Comparison of ENCODE assay signal across 8 mouse cellular contexts in genomic region chr5:35582445-35583220, GRCm38 (mm10). TPM values are rescaled to one million over a fixed set of nuclear protein-coding genes. Genes with fewer than 3 reads are reported as not detected.
DNase-seq lines count a peak whose midpoint lies in the region; ATAC-seq and TF ChIP-seq lines count a peak whose summit lies in the region.

Gene Acox3, plus strand, starts transcription at chr5:35583040.

- H3K9ac ChIP-seq in kidney, embryonic 15.5 days, result peak within 1 kb of the TSS; percentile 58

- H3K4me3 ChIP-seq in bone marrow macrophage, adult 2 months (ENCODE audit: insufficient read depth, low read length), result peak within 1 kb of the TSS; percentile 88
- peak within 1 kb of the TSS; percentile 66 for H3K4me3 ChIP-seq in embryonic fibroblast, embryonic 13.5 days (ENCODE audit: insufficient read depth, low read length)
- H3K4me3 ChIP-seq in heart, embryonic 10.5 days, result peak within 1 kb of the TSS; percentile 75
- H3K4me3 ChIP-seq in kidney, embryonic 15.5 days (replicated peaks), result peak within 1 kb of the TSS; percentile 63

- TF ChIP-seq CTCF in bone marrow macrophage, adult 2 months (IDR thresholded peaks at IDR 0.05; ENCODE audit: low read depth, low read length), result no peak
- no peak for TF ChIP-seq CTCF in embryonic fibroblast, embryonic 13.5 days (IDR thresholded peaks at IDR 0.05; ENCODE audit: borderline replicate concordance, insufficient read depth, low read length)

- peak within 1 kb of the TSS; percentile 85 for H3K4me2 ChIP-seq in kidney, embryonic 15.5 days

- peak; percentile 94 for DNase-seq in A20 (ENCODE audit: low read depth, low spot score)
- peak; percentile 97 for DNase-seq in heart, embryonic 10.5 days (ENCODE audit: low spot score)
- DNase-seq in liver, result peak; percentile 92
- peak; percentile 88 to 93 for DNase-seq in spleen, postnatal 4 days (ENCODE audit: low spot score in 2 of 2)

- ATAC-seq in kidney, embryonic 15.5 days (replicated peaks; ENCODE audit: low FRiP score), result peak; percentile 91
- ATAC-seq in monocyte, adult 5-6 weeks (replicated peaks; ENCODE audit: insufficient number of reproducible peaks, low FRiP score, low TSS enrichment, poor library complexity, severe bottlenecking), result peak; percentile 87

- no peak for TF ChIP-seq POLR2A in bone marrow macrophage, adult 2 months (IDR thresholded peaks at IDR 0.05; ENCODE audit: borderline replicate concordance, low read depth, low read length)
- TF ChIP-seq POLR2A in embryonic fibroblast, embryonic 13.5 days (IDR thresholded peaks at IDR 0.05; ENCODE audit: low read depth, low read length), result peak; percentile 80

- peaks cover 25% of the 10 kb centered on the region for H3K4me1 ChIP-seq in bone marrow macrophage, adult 2 months (ENCODE audit: control insufficient read depth, insufficient read depth, low read length)
- H3K4me1 ChIP-seq in embryonic fibroblast, embryonic 13.5 days (ENCODE audit: control insufficient read depth, insufficient read depth, low read length), result peaks cover 3% of the 10 kb centered on the region; the same call in 1 of the 2 replicates
- H3K4me1 ChIP-seq in heart, embryonic 10.5 days, result peaks cover 11% of the 10 kb centered on the region
- peaks cover 12% of the 10 kb centered on the region for H3K4me1 ChIP-seq in kidney, embryonic 15.5 days

- 0 out of 2 replicates have a peak, but pooled peaks cover 3% of the 10 kb centered on the region for H3K27me3 ChIP-seq in heart, embryonic 10.5 days (ENCODE audit: insufficient read depth, poor library complexity, severe bottlenecking)
- peaks cover 15% of the 10 kb centered on the region for H3K27me3 ChIP-seq in kidney, embryonic 15.5 days

- no peaks in the 10 kb centered on the region for H3K36me3 ChIP-seq in heart, embryonic 10.5 days
- H3K36me3 ChIP-seq in kidney, embryonic 15.5 days, result no peaks in the 10 kb centered on the region

- no peaks in the 10 kb centered on the region for H3K9me3 ChIP-seq in heart, embryonic 10.5 days
- no peaks in the 10 kb centered on the region for H3K9me3 ChIP-seq in kidney, embryonic 15.5 days (replicated peaks)

- 1% methylated on average over 35 of the region's 35 CpGs for WGBS in heart, embryonic 10.5 days
- WGBS in kidney, embryonic 15.5 days, result under 1% methylated on average over 35 of the region's 35 CpGs

- peak within 1 kb of the TSS; percentile 74 for H3K27ac ChIP-seq in bone marrow macrophage, adult 2 months (ENCODE audit: insufficient read depth, low read depth, low read length)
- H3K27ac ChIP-seq in embryonic fibroblast, embryonic 13.5 days (ENCODE audit: insufficient read depth, low read length), result peak within 1 kb of the TSS; percentile 12; the same call in 1 of the 2 replicates
- H3K27ac ChIP-seq in heart, embryonic 10.5 days, result peak within 1 kb of the TSS; percentile 86
- H3K27ac ChIP-seq in kidney, embryonic 15.5 days, result peak within 1 kb of the TSS; percentile 75

RNA-seq across cellular contexts. Expression of gene Acox3, which starts in this region (rescaled TPM):
- polyA plus RNA-seq in bone marrow macrophage, adult 2 months (2012; ENCODE audit: insufficient read depth, insufficient read length, missing spikeins), result 86.6 and 110 TPM in 2 replicates
- polyA plus RNA-seq in embryonic fibroblast, embryonic 13.5 days (2011; ENCODE audit: insufficient read length, low read depth, missing spikeins), result 22.4 and 24.9 TPM in 2 replicates
- 9.9 and 10.3 TPM in 2 replicates for polyA plus RNA-seq in heart, embryonic 10.5 days (2016; fragmentation: Nextera tagmentation; extraction: Ambion mirVana)
- polyA plus RNA-seq in kidney, embryonic 15.5 days (2015; fragmentation: Nextera tagmentation; extraction: Ambion mirVana), result 12.1 and 12.5 TPM in 2 replicates
- total RNA-seq in monocyte, adult 5-6 weeks (2017), result 54.4 to 70.1 TPM (median 59.2 TPM) in 3 replicates

Comparison
In these comparisons a context has a peak if more than half of its experiments do, and no peak if none do; other contexts are left out.
1. Peak in every context shown above with its lines: DNase-seq, ATAC-seq, H3K4me3 ChIP-seq and H3K27ac ChIP-seq.
2. H3K27ac ChIP-seq: peak in every context shown above with its lines; median percentile 86 in heart, embryonic 10.5 days; 75 in kidney, embryonic 15.5 days; 74 in bone marrow macrophage, adult 2 months; 12 in embryonic fibroblast, embryonic 13.5 days.